Mouse (Mus musculus) C2C12 (cell line): ENCODE results near the gene Pgm3. TPM values are rescaled to one million over a fixed set of nuclear protein-coding genes. Genes with fewer than 3 reads are reported as not detected.

Experiments used
- H3K27me3 ChIP-seq: one replicate; pipeline ENCODE4 v1.6.1; 2011; ENCODE audit not compliant: control insufficient read depth, insufficient read depth, insufficient read length
- H3K36me3 ChIP-seq: one replicate; pipeline ENCODE4 v1.6.1; 2011; ENCODE audit not compliant: control insufficient read depth, insufficient read depth
- H3K4me3 ChIP-seq: one replicate; pipeline ENCODE4 v1.5.1; 2011; ENCODE audit warnings: mild to moderate bottlenecking, control low read depth; ENCODE audit not compliant: poor library complexity, insufficient read depth, severe bottlenecking
- H3K79me2 ChIP-seq: one replicate; pipeline ENCODE4 v1.6.1; 2011; ENCODE audit not compliant: control insufficient read depth, insufficient read depth
- H3K79me3 ChIP-seq: one replicate; pipeline ENCODE4 v1.6.1; 2011; ENCODE audit warnings: low read depth, control low read depth
- H3ac ChIP-seq: one replicate; pipeline ENCODE3; 2011; ENCODE audit warnings: low read depth; ENCODE audit not compliant: control insufficient read depth, insufficient read length
- CEBPB ChIP-seq: IDR thresholded peaks from one replicate; pipeline ENCODE4 v1.6.1; 2011; ENCODE audit warnings: low read depth, mild to moderate bottlenecking, control low read depth, moderate library complexity
- CTCF ChIP-seq: IDR thresholded peaks from one replicate; pipeline ENCODE4 v1.5.1; 2011; ENCODE audit not compliant: control insufficient read depth, insufficient read depth, insufficient read length
- FOSL1 ChIP-seq: IDR thresholded peaks from one replicate; pipeline ENCODE4 v1.8.0; 2011; ENCODE audit warnings: mild to moderate bottlenecking, low read length; ENCODE audit not compliant: poor library complexity, insufficient read depth, severe bottlenecking
- MAX ChIP-seq: IDR thresholded peaks from one replicate; pipeline ENCODE4 v1.6.1; 2011; ENCODE audit warnings: mild to moderate bottlenecking, control low read depth
- MYOD1 ChIP-seq: IDR thresholded peaks from one replicate; pipeline ENCODE4 v1.6.1; 2011; ENCODE audit warnings: low read depth; ENCODE audit not compliant: control insufficient read depth, insufficient read length
- MYOG ChIP-seq: IDR thresholded peaks from one replicate; pipeline ENCODE4 v1.6.1; 2011; ENCODE audit not compliant: control insufficient read depth, insufficient read length; ENCODE audit errors: extremely low read depth
- USF1 ChIP-seq: IDR thresholded peaks from one replicate; pipeline ENCODE4 v1.6.1; 2011; ENCODE audit warnings: low read depth, mild to moderate bottlenecking, control low read depth, moderate library complexity
- polyA plus RNA-seq: library from polyadenylated mRNA; unstranded; fragments of >200 nt; fragmentation: generic; extraction: Trizol; gene quantifications from one replicate; pipeline ENCODE4 v1.2.1, GENCODE M21; 2012; ENCODE audit warnings: missing spikeins

Pgm3 gene
- polyA plus RNA-seq, 1 experiment: 8.9 TPM

DNA sequence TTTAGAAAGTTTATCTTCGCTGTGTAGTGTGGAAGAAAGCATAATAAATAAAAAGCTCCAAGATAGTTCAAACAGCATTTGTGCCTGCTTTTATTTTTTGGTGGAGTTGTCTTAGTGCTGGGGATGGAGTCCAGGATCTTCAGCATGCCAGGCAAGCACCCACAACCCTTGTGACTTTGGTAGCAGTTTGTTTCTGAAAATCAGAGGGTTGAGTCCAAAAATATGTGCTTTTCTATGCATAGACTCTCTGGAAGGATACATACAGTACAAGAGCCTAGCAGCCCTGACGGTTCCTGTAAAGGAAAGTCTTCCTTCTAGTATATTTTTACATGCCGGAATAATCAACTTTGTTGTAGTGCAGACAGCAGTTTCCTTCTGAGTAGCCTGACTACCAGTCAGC lies 20.9 kb downstream of the Pgm3 start:
- H3K79me2 ChIP-seq: no peaks in the 10 kb centered on the region
- no peak overlapping the region for H3K4me3 ChIP-seq
- H3K79me3 ChIP-seq: no peaks in the 10 kb centered on the region
- no peak overlapping the region for H3ac ChIP-seq
- H3K36me3 ChIP-seq: peaks cover 63% of the 10 kb centered on the region
- no peak for TF ChIP-seq CTCF
- TF ChIP-seq CEBPB: no peak
- no peak for TF ChIP-seq USF1
- no peak for TF ChIP-seq MAX
- no peak for TF ChIP-seq MYOG
- no peak for TF ChIP-seq MYOD1
- no peak for TF ChIP-seq FOSL1
- no peaks in the 10 kb centered on the region for H3K27me3 ChIP-seq

DNA sequence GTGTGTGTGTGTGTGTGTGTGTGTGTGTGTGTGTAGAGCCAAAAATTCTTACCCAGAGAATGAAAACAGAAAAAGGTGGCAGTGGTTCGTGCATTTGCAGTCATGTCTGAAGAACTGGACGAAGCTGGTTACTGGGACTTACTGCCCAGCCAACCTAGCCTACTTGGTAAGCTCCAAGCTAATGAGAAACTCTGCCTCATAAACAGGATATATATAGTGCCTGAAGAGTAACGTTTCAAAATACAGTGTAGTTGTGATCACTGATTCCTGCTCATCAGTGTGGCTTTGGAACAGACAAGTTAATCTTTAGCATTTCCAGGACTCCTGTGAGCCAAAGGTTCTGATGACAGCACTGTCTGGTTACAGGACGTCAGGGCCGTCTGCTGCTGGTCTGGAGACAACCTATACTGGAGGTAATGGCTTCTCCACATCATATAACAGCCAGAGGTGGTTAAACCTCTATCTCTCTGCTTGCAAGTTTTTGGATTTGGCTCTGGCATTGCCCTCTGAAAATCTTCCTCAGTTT lies 21.9 kb downstream of the Pgm3 start:
- Histone ChIP-seq H3K4me3 (no peak overlapping the region), H3ac (no peak overlapping the region), H3K79me2 (no peaks in the 10 kb centered on the region), H3K27me3 (no peaks in the 10 kb centered on the region), H3K79me3 (no peaks in the 10 kb centered on the region), H3K36me3 (peaks cover 62% of the 10 kb centered on the region)
- TF ChIP-seq MAX (no peak), MYOG (no peak), CEBPB (no peak), USF1 (no peak), MYOD1 (no peak), FOSL1 (no peak), CTCF (no peak)

DNA sequence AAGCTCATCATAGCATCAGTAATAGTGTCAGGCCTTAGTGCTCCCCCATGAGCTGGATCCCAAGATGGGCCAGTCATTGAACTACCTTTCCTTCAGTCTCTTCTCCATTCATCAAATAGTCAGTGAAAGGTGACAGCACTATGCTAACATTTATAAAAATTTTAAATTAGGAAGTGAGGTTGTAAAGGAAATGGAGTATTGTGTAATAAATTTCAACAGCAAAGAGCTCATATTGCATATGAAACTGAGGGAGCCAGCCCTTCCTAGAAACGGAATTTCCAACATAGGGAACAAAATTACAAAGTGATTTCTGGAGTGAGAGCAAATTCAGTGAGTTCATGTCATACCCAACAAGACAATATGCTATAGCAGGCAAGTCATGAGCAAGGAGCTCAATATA lies 27.1 kb downstream of the Pgm3 start:
- no peaks in the 10 kb centered on the region for H3K79me2 ChIP-seq
- no peak overlapping the region for H3ac ChIP-seq
- peaks cover 31% of the 10 kb centered on the region for H3K36me3 ChIP-seq
- H3K4me3 ChIP-seq: no peak overlapping the region
- TF ChIP-seq CTCF (no peak), CEBPB (no peak), USF1 (no peak), FOSL1 (no peak), MAX (no peak), MYOD1 (no peak), MYOG (no peak)
- H3K79me3 ChIP-seq: no peaks in the 10 kb centered on the region
- no peaks in the 10 kb centered on the region for H3K27me3 ChIP-seq

DNA sequence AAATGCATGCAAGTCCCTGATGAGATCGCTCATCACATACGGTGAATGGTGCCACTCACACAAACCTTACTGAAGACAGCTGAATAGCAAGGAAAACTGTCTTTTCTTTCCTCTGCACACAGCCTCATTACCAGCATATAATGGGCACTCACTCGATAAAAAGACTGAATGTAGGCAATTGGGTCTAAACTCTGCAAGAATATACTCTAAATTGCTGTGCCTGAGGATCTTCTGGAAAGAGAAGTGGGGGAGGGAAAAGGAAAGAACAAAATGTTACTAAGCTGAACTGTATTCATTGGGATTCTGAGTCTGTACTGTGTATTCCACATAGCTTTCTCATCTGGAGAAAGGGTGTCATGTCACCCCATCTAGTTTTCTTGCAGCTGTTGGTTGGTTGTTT lies 28.2 kb downstream of the Pgm3 start:
- TF ChIP-seq CTCF (no peak), MYOG (no peak), MYOD1 (no peak), FOSL1 (no peak), CEBPB (no peak), USF1 (no peak), MAX (no peak)
- no peaks in the 10 kb centered on the region for H3K27me3 ChIP-seq
- H3K79me3 ChIP-seq: no peaks in the 10 kb centered on the region
- no peaks in the 10 kb centered on the region for H3K79me2 ChIP-seq
- H3ac ChIP-seq: no peak overlapping the region
- H3K4me3 ChIP-seq: no peak overlapping the region
- H3K36me3 ChIP-seq: peaks cover 23% of the 10 kb centered on the region

DNA sequence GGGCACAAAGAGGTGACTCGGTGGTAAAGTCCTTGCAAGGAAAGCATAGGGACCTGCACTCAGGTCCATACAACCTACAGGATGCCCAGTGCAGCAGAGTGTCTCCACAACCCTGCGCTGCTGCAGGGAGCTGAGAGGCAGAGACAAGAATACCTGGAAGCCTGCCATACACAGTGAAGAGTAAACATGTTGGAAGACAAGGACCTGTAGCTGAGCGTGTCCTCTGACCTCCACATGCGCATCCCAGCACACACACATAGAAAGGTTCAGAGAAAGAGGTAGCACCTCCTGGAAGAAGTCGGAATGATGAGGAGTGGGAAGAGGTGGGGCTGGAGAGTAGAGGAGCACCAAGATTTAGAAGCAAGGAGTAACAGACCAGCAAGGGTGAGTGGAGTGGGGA lies 37.6 kb downstream of the Pgm3 start:
- Histone ChIP-seq H3ac (no peak overlapping the region), H3K79me2 (no peaks in the 10 kb centered on the region), H3K79me3 (no peaks in the 10 kb centered on the region), H3K27me3 (no peaks in the 10 kb centered on the region), H3K4me3 (no peak overlapping the region), H3K36me3 (peaks cover 6% of the 10 kb centered on the region)
- TF ChIP-seq CTCF: no peak
- no peak for TF ChIP-seq MAX
- no peak for TF ChIP-seq CEBPB
- no peak for TF ChIP-seq MYOD1
- no peak for TF ChIP-seq USF1
- no peak for TF ChIP-seq MYOG
- no peak for TF ChIP-seq FOSL1

DNA sequence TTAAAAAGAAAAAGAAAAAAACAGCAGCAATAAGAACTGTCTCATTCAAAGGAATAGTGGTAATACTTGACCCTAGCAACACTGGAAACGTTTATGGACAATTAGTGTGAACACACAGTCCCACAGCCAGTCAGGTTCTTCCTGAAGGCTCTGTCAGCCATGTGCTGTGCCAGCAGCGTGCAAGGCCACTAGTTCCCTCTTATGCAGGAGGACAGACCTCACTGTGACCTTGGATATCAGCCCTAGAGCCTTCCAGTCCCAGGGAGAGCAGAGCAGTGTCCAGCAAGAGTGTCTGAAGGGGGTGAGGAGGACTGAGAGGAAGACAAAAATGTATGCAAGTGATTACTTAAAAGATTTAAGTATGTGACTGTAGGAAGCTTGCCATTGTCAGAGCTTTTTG lies 46.0 kb downstream of the Pgm3 start:
- Histone ChIP-seq H3K36me3 (peaks cover 33% of the 10 kb centered on the region), H3ac (no peak overlapping the region), H3K79me2 (no peaks in the 10 kb centered on the region), H3K79me3 (no peaks in the 10 kb centered on the region), H3K4me3 (no peak overlapping the region), H3K27me3 (no peaks in the 10 kb centered on the region)
- TF ChIP-seq MYOG: no peak
- no peak for TF ChIP-seq USF1
- no peak for TF ChIP-seq CTCF
- no peak for TF ChIP-seq CEBPB
- no peak for TF ChIP-seq FOSL1
- no peak for TF ChIP-seq MYOD1
- TF ChIP-seq MAX: no peak
